Mouse (Mus musculus) heart, embryonic 10.5 days (tissue): ENCODE results near the gene Ctdsp1. TPM values are rescaled to one million over a fixed set of nuclear protein-coding genes. Genes with fewer than 3 reads are reported as not detected.

Experiments
- DNase-seq: peaks from one replicate; pipeline ENCODE4 v3.0.0-alpha.2; 2017; ENCODE audit warnings: low spot score
- H3K27ac ChIP-seq: fragments of 300-500 bp; sonication (generic); 2 replicates; pipeline ENCODE4 v1.5.1; 2016; ENCODE audit warnings: mild to moderate bottlenecking
- H3K27me3 ChIP-seq: fragments of 300-500 bp; sonication (generic); 2 replicates; pipeline ENCODE4 v1.6.1; 2016; ENCODE audit warnings: mild to moderate bottlenecking; ENCODE audit not compliant: poor library complexity, insufficient read depth, severe bottlenecking
- H3K36me3 ChIP-seq: fragments of 300-500 bp; sonication (generic); 2 replicates; pipeline ENCODE4 v1.6.1; 2016; ENCODE audit warnings: mild to moderate bottlenecking, moderate library complexity
- H3K4me1 ChIP-seq: fragments of 300-500 bp; sonication (generic); 2 replicates; pipeline ENCODE4 v1.6.1; 2016; ENCODE audit warnings: mild to moderate bottlenecking
- H3K4me3 ChIP-seq: fragments of 300-500 bp; sonication (generic); 2 replicates; pipeline ENCODE4 v1.5.1; 2016; ENCODE audit warnings: mild to moderate bottlenecking, moderate library complexity
- H3K9me3 ChIP-seq: fragments of 300-500 bp; sonication (generic); 2 replicates; pipeline ENCODE4 v1.6.1; 2016; ENCODE audit warnings: mild to moderate bottlenecking, moderate library complexity
- WGBS: fragments of 180-500 bp; shearing (Covaris S2); methylation state at CpG from one replicate; pipeline ENCODE4 v1.1.7; 2016; 5-methylcytosine and 5-hydroxymethylcytosine counted together
- polyA plus RNA-seq: library from polyadenylated mRNA; unstranded; fragments of >200 nt; fragmentation: Nextera tagmentation; extraction: Ambion mirVana; gene quantifications from 2 replicates; pipeline ENCODE4 v1.2.1, GENCODE M21; 2016

Gene Ctdsp1
- polyA plus RNA-seq, 1 experiment from 2014 or later = 69.2 TPM

DNA sequence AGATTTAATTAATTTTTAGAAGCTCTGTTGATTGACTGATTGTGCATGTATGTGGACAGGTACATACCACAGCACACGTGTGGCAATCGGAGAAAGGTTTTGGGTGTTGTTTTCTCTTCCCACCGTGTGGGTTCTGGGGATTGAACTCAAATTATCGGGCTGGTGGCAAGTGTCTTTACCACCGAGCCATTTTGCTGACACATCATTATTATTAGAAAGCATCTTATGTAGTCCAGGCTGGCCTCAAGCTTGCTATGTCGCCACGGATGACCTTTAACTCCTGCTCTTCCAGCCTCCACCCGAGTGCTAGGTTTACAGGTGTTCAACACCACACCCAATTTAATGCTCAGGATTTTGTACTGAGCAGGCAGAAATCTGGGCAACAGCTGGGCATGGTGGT lies 21.4 kb downstream of the Ctdsp1 start:
- Histone ChIP-seq H3K9me3 (no peaks in the 10 kb centered on the region), H3K36me3 (no peaks in the 10 kb centered on the region), H3K4me1 (peaks cover 19% of the 10 kb centered on the region), H3K27me3 (no peaks in the 10 kb centered on the region), H3K4me3 (no peak overlapping the region), H3K27ac (no peak overlapping the region)
- WGBS = 79% methylated on average over 8 of the region's 8 CpGs
- no peak for DNase-seq

DNA sequence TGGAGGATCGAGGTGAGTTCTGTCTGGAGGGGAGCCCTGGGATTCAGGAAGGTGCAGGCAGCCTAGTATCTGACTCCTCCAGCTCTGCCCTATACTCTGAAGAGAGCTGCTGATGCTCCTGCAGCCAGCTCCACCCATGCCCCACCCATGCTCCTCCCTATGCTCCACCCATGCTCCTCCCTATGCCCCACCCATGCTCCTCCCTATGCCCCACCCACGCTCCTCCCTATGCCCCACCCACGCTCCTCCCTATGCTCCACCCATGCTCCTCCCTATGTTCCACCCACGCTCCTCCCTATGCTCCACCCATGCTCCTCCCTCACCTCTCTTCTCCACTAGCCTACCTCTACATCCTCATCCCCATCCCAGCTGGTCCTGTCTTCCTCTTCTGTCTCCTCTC lies 23.8 kb downstream of the Ctdsp1 start:
- no peaks in the 10 kb centered on the region; the same call in 1 of the 2 replicates for H3K27me3 ChIP-seq
- WGBS = 42% methylated on average over 4 of the region's 4 CpGs

DNA sequence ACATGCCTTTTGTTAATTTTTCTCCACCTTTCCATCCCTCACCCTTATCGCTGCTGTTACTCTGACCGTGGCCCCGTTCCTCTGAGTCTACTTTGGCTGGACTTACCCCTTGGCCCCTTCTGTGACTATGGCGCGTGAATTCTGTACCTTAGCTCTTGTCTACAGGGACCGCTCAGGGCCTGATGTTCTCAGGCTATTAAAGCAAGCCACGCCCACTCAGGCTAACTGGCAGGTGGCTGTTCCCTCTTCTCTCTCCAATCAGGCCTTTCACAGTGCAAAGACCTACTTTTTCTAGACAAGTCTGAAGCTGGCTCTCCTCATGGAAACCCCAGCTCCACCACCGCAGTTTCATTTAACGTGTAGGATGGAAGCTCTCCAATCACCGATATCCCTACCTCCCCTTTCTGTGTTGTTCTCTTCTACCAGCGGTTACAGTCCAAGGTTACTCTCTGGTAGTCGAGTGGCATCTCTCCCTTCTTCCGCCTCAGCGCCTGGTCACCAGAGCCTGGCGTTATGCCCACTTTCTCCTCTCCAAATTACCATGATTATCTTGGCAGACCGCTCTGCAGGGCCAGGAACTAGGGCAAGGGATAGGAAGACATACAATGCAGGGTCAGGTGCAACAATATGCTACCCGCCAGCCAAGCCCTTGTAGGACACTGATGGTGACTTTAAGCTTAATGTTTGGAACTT lies 27.6 kb downstream of the Ctdsp1 start:
- no peaks in the 10 kb centered on the region; the same call in 1 of the 2 replicates for H3K27me3 ChIP-seq
- H3K4me3 ChIP-seq = no peak overlapping the region
- H3K4me1 ChIP-seq = peaks cover 38% of the 10 kb centered on the region
- no peak overlapping the region for H3K27ac ChIP-seq
- WGBS = 76% methylated on average over 17 of the region's 17 CpGs
- DNase-seq = no peak
- no peaks in the 10 kb centered on the region for H3K36me3 ChIP-seq
- no peaks in the 10 kb centered on the region for H3K9me3 ChIP-seq

More for the DNA sequence above, 23.8 kb downstream of the Ctdsp1 start:
- Histone ChIP-seq H3K4me1 (peaks cover 23% of the 10 kb centered on the region), H3K27ac (no peak overlapping the region), H3K36me3 (no peaks in the 10 kb centered on the region), H3K9me3 (no peaks in the 10 kb centered on the region), H3K4me3 (no peak overlapping the region)
- peak; percentile 87 for DNase-seq

DNA sequence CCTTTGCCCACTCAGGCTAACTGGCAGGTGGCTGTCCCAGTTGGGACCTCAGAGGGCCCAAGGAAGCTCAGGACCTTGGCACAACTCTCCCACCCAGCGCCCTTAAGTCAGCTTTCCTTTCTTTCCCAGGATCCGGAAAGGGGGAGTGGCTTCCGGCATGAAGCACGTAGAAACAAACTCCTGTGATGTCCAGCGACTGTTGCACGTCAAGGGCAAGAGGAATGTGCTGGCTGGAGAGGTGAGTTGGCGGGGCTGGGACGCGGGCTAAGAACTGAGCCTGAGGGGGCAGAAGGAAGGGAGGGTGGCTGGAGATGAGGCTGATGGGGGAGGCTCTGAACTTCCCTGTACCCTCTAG lies 28.1 kb downstream of the Ctdsp1 start:
- H3K36me3 ChIP-seq = no peaks in the 10 kb centered on the region
- no peak overlapping the region for H3K4me3 ChIP-seq
- no peaks in the 10 kb centered on the region for H3K9me3 ChIP-seq
- no peaks in the 10 kb centered on the region; the same call in 1 of the 2 replicates for H3K27me3 ChIP-seq
- peaks cover 38% of the 10 kb centered on the region for H3K4me1 ChIP-seq
- DNase-seq = no peak
- WGBS = 55% methylated on average over 9 of the region's 9 CpGs
- H3K27ac ChIP-seq = no peak overlapping the region

DNA sequence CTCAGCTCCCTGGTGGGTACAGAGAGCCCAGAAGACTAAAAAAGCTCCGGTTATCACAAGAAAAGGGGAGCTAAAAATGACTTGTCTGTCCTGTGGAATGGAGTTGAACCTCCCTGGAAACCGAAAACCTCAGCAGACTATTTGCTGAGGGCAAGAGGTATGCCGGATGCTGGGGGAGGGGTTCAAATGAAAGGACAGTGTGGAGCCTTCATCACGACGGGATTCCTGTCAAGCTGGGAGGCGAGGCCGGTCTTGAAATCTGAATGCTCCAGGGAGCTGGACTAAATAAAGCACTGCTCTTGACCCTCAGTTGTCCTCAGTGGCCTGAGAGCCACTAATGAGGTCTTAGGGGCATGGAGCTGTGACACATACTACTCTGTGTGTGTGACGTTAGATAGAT lies 31.8 kb downstream of the Ctdsp1 start:
- Histone ChIP-seq H3K9me3 (no peaks in the 10 kb centered on the region), H3K27ac (peak overlapping the region; percentile 42; the same call in 1 of the 2 replicates), H3K36me3 (no peaks in the 10 kb centered on the region), H3K27me3 (no peaks in the 10 kb centered on the region; the same call in 1 of the 2 replicates), H3K4me1 (peaks cover 43% of the 10 kb centered on the region), H3K4me3 (peak overlapping the region; percentile 3; the same call in 1 of the 2 replicates)
- WGBS = 18% methylated on average over 8 of the region's 8 CpGs
- DNase-seq = no peak

DNA sequence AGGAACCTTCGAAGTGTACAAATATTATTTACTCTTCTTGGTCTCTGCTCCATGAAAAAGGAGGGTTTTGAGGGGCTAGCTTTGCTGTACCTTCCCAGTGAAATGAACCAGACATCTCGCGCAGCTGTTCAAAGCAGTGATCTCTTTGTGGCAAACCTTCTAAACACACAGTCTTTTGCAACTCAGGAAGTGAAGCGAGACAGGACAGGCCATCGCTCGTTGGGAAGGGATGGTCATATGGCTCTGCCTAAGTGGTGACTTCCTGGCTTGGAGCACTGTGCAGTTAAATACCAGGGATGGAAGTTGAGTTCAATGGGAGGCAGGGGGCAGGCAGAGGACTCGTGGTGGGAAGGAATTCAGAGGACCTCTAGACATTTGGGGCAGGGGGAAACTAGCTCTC lies 34.5 kb downstream of the Ctdsp1 start:
- Histone ChIP-seq H3K27ac (no peak overlapping the region; the same call in 1 of the 2 replicates), H3K4me1 (peaks cover 29% of the 10 kb centered on the region), H3K9me3 (no peaks in the 10 kb centered on the region), H3K27me3 (no peaks in the 10 kb centered on the region), H3K4me3 (no peak overlapping the region), H3K36me3 (no peaks in the 10 kb centered on the region)
- 70% methylated on average over 7 of the region's 7 CpGs for WGBS
- no peak for DNase-seq

DNA sequence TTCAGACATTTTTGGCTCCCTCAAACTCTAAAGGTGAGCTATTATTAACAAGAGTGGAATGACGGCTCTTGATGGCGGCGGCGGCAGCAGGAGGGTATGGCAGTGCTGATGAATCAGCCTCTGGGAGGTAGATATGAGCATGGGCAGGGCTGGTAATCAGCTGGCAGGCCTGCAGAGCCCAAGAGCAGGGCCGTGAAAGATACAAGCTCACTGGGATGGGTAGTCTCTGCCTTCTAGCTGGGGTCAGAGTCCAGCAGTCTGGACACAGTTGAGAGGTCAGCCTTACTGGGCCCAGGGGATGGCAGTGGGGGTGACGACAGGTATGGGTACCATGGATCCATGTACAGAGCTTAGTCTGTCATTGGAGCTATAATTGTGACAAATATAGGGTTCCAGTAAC lies 41.9 kb downstream of the Ctdsp1 start:
- WGBS = 73% methylated on average over 6 of the region's 6 CpGs
- no peak overlapping the region for H3K4me3 ChIP-seq
- H3K4me1 ChIP-seq = peaks cover 3% of the 10 kb centered on the region
- no peak overlapping the region for H3K27ac ChIP-seq
- DNase-seq = no peak
- no peaks in the 10 kb centered on the region for H3K9me3 ChIP-seq
- H3K27me3 ChIP-seq = no peaks in the 10 kb centered on the region
- H3K36me3 ChIP-seq = peaks cover 34% of the 10 kb centered on the region

DNA sequence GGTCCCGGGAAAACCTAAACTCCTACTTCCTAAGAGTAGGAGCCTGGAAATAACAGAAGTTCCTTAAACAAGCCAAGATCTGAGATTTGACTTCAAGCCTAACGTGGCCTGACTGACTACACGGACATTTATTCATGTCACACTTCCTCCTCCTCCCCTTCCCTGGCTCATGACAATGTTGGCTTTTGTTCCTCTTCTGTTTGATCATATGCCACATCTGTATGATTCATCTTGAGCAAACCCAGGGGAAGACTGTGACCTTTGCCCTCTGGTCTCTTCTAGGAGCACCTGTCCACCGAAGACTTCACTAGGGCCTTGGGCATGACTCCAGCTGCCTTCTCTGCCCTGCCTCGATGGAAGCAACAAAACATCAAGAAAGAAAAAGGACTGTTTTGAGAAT lies 43.3 kb downstream of the Ctdsp1 start:
- no peak for DNase-seq
- H3K36me3 ChIP-seq = peaks cover 47% of the 10 kb centered on the region
- 78% methylated on average over 5 of the region's 5 CpGs for whole genome bisulfite sequencing
- no peak overlapping the region for H3K27ac ChIP-seq
- no peaks in the 10 kb centered on the region for H3K27me3 ChIP-seq
- H3K4me3 ChIP-seq = no peak overlapping the region
- H3K9me3 ChIP-seq = no peaks in the 10 kb centered on the region
- peaks cover 6% of the 10 kb centered on the region for H3K4me1 ChIP-seq

DNA sequence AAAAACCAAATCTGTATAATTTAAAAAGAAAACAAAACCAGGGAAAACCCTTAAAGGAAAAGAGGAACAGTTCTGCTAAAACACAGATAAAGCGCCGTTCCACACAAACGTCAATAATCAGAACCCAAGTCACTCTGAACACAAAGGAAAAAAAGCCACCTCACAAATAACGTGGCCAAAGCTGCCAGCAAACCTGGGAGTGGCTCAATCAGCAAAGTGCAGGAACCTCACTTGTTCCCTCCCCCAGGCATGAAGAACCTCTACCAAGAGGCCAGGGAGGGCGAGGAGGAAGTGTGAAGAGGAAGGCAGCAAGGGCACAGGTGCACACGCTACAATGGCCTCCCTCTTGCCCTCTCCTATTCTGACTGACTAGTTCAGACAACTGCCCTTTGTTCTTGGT lies 44.3 kb downstream of the Ctdsp1 start:
- H3K27ac ChIP-seq = no peak overlapping the region
- peaks cover 55% of the 10 kb centered on the region for H3K36me3 ChIP-seq
- no peaks in the 10 kb centered on the region for H3K27me3 ChIP-seq
- 89% methylated on average over 6 of the region's 6 CpGs for WGBS
- H3K9me3 ChIP-seq = no peaks in the 10 kb centered on the region
- H3K4me3 ChIP-seq = no peak overlapping the region
- no peak for DNase-seq
- peaks cover 6% of the 10 kb centered on the region for H3K4me1 ChIP-seq

DNA sequence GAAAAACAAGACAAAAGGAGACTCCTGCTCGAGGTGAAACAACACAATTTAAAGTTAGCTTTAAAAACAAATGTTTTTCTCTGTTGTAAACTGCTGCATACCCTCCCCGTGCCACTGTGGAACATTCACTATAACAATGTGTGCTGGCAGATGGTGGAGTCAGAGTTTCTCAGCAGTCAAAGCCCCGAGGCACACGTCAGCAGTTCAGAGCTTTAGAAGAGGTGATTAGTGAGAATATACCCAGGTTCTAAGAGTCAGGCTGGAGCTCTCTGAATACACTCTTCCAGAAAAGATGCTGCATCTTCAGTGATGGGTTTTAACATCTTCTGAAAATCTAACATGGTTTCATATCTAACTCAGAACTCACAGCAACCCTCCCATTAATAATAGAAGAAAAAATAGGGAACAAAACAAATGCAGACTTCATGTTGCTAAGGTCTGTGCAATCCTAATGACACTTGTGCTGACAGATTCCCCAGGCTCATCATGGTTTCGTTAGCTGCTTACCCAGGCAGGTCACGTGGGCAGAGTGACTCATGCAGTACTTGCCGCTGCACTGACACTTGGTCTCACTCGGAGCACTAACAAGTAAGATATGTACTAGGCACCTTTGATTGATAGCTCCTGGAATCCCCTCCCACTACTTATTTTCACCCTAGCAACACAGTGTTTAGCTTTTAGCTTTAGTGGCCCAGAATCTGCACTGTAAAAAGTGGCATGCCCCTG lies 46.6 kb downstream of the Ctdsp1 start:
- Histone ChIP-seq H3K36me3 (peaks cover 75% of the 10 kb centered on the region), H3K9me3 (no peaks in the 10 kb centered on the region)
- WGBS = 64% methylated on average over 8 of the region's 8 CpGs

DNA sequence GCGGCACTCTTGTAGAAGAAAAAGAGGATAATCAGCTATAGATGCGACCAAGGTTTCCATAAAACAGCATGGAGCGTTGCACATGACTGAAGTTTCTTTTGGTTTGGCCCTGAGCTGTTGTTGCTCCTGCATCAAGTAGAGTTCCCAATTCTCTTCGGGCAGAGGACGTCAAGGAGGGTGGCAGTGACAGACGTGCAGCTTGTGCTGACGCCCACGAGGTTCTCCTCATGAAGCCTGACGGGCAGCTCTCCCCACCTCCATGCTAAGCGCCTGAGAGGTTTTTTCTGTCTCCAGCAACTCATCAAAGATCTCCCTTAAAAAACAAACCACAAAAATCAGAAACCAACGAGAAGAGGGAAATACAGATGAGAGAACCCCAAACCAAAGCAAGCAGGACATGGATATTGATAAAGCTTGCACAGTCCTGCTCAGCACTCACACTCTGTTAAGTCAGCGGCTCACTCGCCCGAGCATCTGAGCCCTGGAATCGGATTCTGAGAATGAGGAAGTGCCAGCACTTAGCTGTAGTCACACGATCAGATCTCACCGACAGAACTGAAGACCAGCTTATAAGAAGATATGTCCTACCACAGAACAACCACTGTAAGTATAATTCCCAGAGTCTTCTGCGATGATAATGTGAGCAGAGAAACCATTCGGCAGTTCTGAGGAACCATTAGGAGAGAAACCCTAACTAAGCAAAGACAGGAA lies 48.0 kb downstream of the Ctdsp1 start:
- Histone ChIP-seq H3K9me3 (no peaks in the 10 kb centered on the region), H3K4me3 (no peak overlapping the region), H3K36me3 (peaks cover 74% of the 10 kb centered on the region), H3K4me1 (peaks cover 6% of the 10 kb centered on the region), H3K27me3 (no peaks in the 10 kb centered on the region), H3K27ac (no peak overlapping the region)
- no peak for DNase-seq
- 88% methylated on average over 19 of the region's 19 CpGs for WGBS

More for the DNA sequence above, 46.6 kb downstream of the Ctdsp1 start:
- no peak overlapping the region for H3K27ac ChIP-seq
- H3K4me3 ChIP-seq = no peak overlapping the region
- peak; percentile 87 for DNase-seq
- H3K4me1 ChIP-seq = peaks cover 6% of the 10 kb centered on the region
- no peaks in the 10 kb centered on the region for H3K27me3 ChIP-seq

DNA sequence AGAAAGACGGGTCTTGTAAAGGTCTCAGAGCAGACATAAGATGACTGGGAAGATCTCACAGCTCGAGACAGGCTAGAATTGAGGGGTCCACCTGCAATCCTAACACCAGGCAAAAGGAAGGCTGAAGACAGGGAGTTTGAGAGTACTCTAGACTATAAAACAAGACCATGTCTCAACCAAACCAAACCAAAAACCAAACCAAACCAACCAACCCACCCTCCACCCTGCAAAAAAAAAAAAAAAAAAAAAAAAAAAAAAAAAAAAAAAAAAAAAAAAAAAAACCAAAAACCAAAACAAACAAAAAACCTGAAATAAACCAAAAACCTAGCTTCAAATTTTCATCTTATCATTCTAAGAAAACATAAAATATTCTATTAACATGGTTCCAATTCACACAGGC lies 53.2 kb downstream of the Ctdsp1 start:
- no peak for DNase-seq
- H3K36me3 ChIP-seq = peaks cover 79% of the 10 kb centered on the region
- no peaks in the 10 kb centered on the region for H3K27me3 ChIP-seq
- H3K27ac ChIP-seq = no peak overlapping the region
- WGBS = 94% methylated on average over 2 of the region's 2 CpGs
- H3K9me3 ChIP-seq = no peaks in the 10 kb centered on the region
- no peak overlapping the region for H3K4me3 ChIP-seq
- H3K4me1 ChIP-seq = no peaks in the 10 kb centered on the region
